Mouse (Mus musculus): ENCODE data around the gene Gnas. TPM values are rescaled to one million over a fixed set of nuclear protein-coding genes. Genes with fewer than 3 reads are reported as not detected.

The Gnas gene
- polyA plus RNA-seq (2015; fragmentation: Nextera tagmentation; extraction: Ambion mirVana), result 2,825 and 2,899 TPM in 2 replicates

GRCm38 (mm10) chr2:174284011-174284410 is at the start of gene Gnas:
Gene Gnas (plus strand): TSS chr2:174284320.

GRCm38 (mm10) chr2:174346612-174346998 is 62.5 kb downstream of the Gnas start, which contains the start of gene Gm20721:
Gene Gm20721 (minus strand): TSS chr2:174346712.

MicroRNA genes within 50 kb of the gene (microRNA counts, 519-probe panel; counts per million panel counts)
- microRNA mmu-miR-296-3p (296 counts per million, percentile 58 among the panel's probes with 10 or more counts), microRNA mmu-miR-296-5p (4,744 counts per million, percentile 85 among the panel's probes with 10 or more counts), microRNA mmu-miR-298 (296 counts per million, percentile 58 among the panel's probes with 10 or more counts)

Small RNA genes within 50 kb of the gene (microRNA-seq; reads per million reads assigned to microRNA genes)
- gene Gm27591 (0 reads per million in 2 experiments), gene Mir296 (1,883 to 3,120 reads per million in 2 experiments), gene Mir298 (3,919 to 5,245 reads per million in 2 experiments)

Other genes starting within 250 kb of the Gnas start
- gene Stx16, start 208.0 kb upstream of the Gnas start, polyA plus RNA-seq (2015; fragmentation: Nextera tagmentation; extraction: Ambion mirVana), result 9.4 and 10.9 TPM in 2 replicates
- gene Npepl1, start 174.0 kb upstream of the Gnas start, polyA plus RNA-seq (2015; fragmentation: Nextera tagmentation; extraction: Ambion mirVana), result 113 and 122 TPM in 2 replicates
- gene Gm20721, start 62.4 kb downstream of the Gnas start, polyA plus RNA-seq (2015; fragmentation: Nextera tagmentation; extraction: Ambion mirVana), result 37.2 and 49.2 TPM in 2 replicates
- gene Nelfcd, start 131.5 kb downstream of the Gnas start, polyA plus RNA-seq (2015; fragmentation: Nextera tagmentation; extraction: Ambion mirVana), result 105 and 112 TPM in 2 replicates
- gene Ctsz, start 154.7 kb downstream of the Gnas start, polyA plus RNA-seq (2015; fragmentation: Nextera tagmentation; extraction: Ambion mirVana), result 113 and 129 TPM in 2 replicates
- 0.21 and 0.33 TPM in 2 replicates for gene Tubb1, start 166.4 kb downstream of the Gnas start, polyA plus RNA-seq (2015; fragmentation: Nextera tagmentation; extraction: Ambion mirVana)
- 1,520 and 1,849 TPM in 2 replicates for gene Atp5e, start 179.8 kb downstream of the Gnas start, polyA plus RNA-seq (2015; fragmentation: Nextera tagmentation; extraction: Ambion mirVana)
- gene Prelid3b, start 188.8 kb downstream of the Gnas start, polyA plus RNA-seq (2015; fragmentation: Nextera tagmentation; extraction: Ambion mirVana), result 144 TPM in 2 replicates